Mouse (Mus musculus): ENCODE results near the gene Slc35c2.

DNA sequence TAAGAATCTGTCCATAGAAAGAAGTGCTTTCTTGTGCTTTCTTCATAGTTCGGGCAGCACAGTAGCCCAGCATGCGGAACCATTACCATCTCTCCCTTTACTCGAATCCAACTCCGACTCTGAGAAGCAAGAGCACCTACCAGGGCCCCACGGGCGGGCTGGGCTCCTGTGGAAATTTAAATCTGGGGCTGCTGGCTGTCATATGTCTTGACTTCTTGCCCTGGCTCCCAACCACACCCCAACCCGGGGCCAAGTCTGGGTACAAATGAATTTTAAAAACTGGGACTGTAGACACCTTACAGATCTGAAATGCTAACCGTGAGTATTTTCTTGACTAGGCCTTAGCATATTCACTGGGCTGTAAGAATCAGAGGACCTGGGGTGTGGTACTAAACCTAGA, 34.4 kb downstream of the Slc35c2 start:
- TF ChIP-seq CTCF (IDR thresholded peaks at IDR 0.05; ENCODE audit: low read depth, low read length) (no peak), POLR2A (IDR thresholded peaks at IDR 0.05; ENCODE audit: borderline replicate concordance, low read depth, low read length) (no peak)

Data from bone marrow macrophage, adult 2 months (primary cell).